Mouse (Mus musculus) hindbrain, embryonic 15.5 days (tissue): ENCODE measurements around the gene Aldh3b2. TPM values are rescaled to one million over a fixed set of nuclear protein-coding genes. Genes with fewer than 3 reads are reported as not detected.

Experiments
- ATAC-seq: fragments of 200-750 bp; cut with Nextera tagmentation; 2 replicates; pipeline ENCODE4 v1.8.0; 2017; ENCODE audit warnings: low read depth, moderate number of reproducible peaks, moderate TSS enrichment; ENCODE audit not compliant: low FRiP score
- H3K27ac ChIP-seq: fragments of 300-500 bp; sonication (generic); replicated peaks from 2 replicates; pipeline ENCODE4 v1.5.1; 2015; ENCODE audit warnings: mild to moderate bottlenecking, inconsistent platforms
- H3K27me3 ChIP-seq: fragments of 300-500 bp; sonication (generic); 2 replicates; pipeline ENCODE4 v1.6.1; 2015; ENCODE audit warnings: control low read depth, inconsistent platforms
- H3K36me3 ChIP-seq: fragments of 300-500 bp; sonication (generic); 2 replicates; pipeline ENCODE4 v1.6.1; 2015; ENCODE audit warnings: control low read depth, inconsistent platforms
- H3K4me1 ChIP-seq: fragments of 300-500 bp; sonication (generic); replicated peaks from 2 replicates; pipeline ENCODE4 v1.6.1; 2015; ENCODE audit warnings: control low read depth, inconsistent platforms
- H3K4me2 ChIP-seq: fragments of 300-500 bp; sonication (generic); 2 replicates; pipeline ENCODE4 v1.6.1; 2015; ENCODE audit warnings: moderate library complexity, mild to moderate bottlenecking, inconsistent platforms
- H3K4me3 ChIP-seq: fragments of 300-500 bp; sonication (generic); 2 replicates; pipeline ENCODE4 v1.5.1; 2015; ENCODE audit warnings: mild to moderate bottlenecking, inconsistent platforms
- H3K9ac ChIP-seq: fragments of 300-500 bp; sonication (generic); 2 replicates; pipeline ENCODE4 v1.6.1; 2015; ENCODE audit warnings: inconsistent platforms
- H3K9me3 ChIP-seq: fragments of 300-500 bp; sonication (generic); 2 replicates; pipeline ENCODE4 v1.6.1; 2016; ENCODE audit warnings: control low read depth, inconsistent platforms
- WGBS: fragments of 180-500 bp; shearing (Covaris S2); methylation state at CpG from one replicate; pipeline ENCODE4 v1.1.7; 2015; 5-methylcytosine and 5-hydroxymethylcytosine counted together
- polyA plus RNA-seq: library from polyadenylated mRNA; unstranded; fragments of >200 nt; fragmentation: Nextera tagmentation; extraction: Ambion mirVana; gene quantifications from 2 replicates; pipeline ENCODE4 v1.2.1, GENCODE M21; 2015

The Aldh3b2 gene
- polyA plus RNA-seq, 1 experiment from 2014 or later = 0.27 TPM

DNA sequence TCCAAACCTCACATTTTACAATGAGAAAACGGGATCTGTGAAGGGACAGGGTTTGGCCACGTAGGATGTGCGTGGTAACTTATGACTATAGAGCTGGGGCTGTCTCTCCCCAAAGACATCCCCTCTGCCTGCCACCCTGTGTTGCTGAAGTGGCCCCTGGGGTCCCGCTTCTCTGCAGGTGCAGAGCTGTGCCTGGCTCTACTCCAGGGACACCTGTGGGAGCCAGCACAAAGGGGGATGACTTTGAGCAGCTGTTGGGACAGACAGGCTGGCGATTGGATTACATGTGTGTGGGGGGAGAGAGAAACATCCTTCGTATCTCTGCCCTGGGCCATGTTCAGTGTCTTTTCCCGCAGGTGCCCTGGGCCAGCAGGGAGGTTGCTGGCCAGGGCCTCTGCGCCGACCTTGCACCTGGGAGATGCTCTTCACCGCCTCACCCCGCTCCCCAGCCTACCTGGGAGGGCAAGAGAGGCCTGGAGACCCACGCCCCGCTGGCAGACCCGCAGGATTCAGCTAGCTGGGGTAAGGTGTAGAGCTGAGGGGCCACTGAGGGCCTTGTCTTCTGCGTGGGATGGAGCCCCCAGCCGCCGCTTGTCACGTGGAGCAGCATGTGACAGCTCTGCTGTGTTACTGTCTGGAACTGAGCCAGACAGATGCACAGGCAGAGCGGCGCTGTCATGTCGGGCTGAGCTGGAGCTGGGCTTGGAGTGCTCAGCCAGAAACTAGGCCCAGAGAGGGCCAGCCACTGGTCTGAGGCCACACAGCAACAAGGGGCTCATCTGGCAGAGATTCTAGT is 41.7 kb upstream of the Aldh3b2 start:
- Histone ChIP-seq H3K4me1 (peaks cover 29% of the 10 kb centered on the region), H3K4me2 (no peak overlapping the region), H3K4me3 (no peak overlapping the region), H3K9me3 (no peaks in the 10 kb centered on the region), H3K9ac (no peak overlapping the region), H3K36me3 (no peaks in the 10 kb centered on the region), H3K27me3 (peaks cover 6% of the 10 kb centered on the region; the same call in 1 of the 2 replicates), H3K27ac (peak overlapping the region; percentile 73)
- WGBS = 65% methylated on average over 21 of the region's 21 CpGs
- no peak for ATAC-seq

DNA sequence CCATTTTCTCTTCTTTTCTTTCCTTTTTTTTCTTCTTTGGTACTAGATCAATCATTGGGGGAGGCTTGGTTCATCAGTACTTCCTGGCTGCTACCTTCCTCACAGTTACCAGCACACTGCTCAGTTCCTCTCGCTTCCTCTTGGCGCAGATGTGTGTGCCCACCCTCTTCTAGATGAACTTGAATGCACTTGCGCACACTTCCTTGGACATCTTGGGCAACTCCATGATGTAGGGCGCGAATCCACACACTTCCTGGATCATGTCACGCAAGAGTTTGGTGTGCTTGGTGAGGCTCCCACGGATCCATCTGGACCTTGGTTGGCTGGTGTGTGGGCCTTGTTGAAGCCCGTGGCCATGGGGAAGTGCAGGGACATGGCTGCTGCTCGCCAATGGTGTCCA is 40.4 kb upstream of the Aldh3b2 start:
- Histone ChIP-seq H3K27me3 (peaks cover 10% of the 10 kb centered on the region; the same call in 1 of the 2 replicates), H3K9me3 (no peaks in the 10 kb centered on the region), H3K4me3 (no peak overlapping the region), H3K9ac (no peak overlapping the region), H3K27ac (no peak overlapping the region), H3K4me2 (no peak overlapping the region), H3K4me1 (peaks cover 41% of the 10 kb centered on the region), H3K36me3 (no peaks in the 10 kb centered on the region)
- 91% methylated on average over 9 of the region's 9 CpGs for WGBS
- ATAC-seq = no peak

DNA sequence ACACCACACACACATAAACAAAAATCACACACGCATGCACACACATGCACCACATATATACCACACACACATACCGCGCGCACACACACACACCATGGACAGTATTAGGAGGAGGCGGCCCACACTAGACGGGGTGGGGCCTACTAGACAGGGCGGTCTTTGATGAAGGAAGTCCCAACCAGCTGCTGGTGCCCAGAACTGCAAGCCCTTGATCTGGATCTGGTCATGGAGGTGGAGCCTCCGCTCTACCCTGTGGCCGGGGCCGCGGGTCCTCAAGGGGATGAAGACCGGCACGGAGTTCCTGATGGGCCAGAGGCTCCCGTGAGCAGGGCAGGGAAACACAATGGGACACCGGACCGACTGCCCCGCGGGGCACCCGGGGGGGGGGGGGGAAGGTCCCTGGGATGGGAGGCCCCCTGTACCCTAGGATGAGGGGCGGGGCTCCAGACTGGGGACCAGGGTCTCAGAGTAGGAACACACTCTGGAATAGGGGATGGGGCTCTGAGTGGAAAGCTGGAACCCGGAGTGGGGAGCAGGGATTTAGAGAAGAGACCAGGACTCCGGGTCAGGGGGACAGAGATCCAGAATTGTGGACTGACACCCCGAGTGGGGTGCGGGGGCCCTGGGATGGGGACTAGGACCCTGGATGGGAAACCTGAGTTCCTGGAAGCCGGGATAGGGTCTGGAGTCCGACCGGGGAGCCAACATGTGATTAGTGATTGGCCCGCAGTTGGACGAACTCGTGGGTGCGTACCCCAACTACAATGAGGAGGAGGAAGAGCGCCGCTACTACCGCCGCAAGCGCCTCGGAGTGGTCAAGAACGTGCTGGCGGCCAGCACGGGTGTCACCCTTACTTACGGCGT is 36.9 kb upstream of the Aldh3b2 start, which contains the start of gene Unc93b1:
Gene Unc93b1 (plus strand): TSS at position 155 of the 864 bp plus-strand sequence.
- 9% methylated on average over 41 of the region's 42 CpGs for WGBS
- Histone ChIP-seq H3K9me3 (no peaks in the 10 kb centered on the region), H3K27me3 (peaks cover 10% of the 10 kb centered on the region; the same call in 1 of the 2 replicates), H3K4me3 (peak within 1 kb of the TSS; percentile 37), H3K27ac (no peak within 1 kb of the TSS), H3K4me1 (peaks cover 25% of the 10 kb centered on the region), H3K4me2 (peak within 1 kb of the TSS; percentile 72), H3K36me3 (no peaks in the 10 kb centered on the region), H3K9ac (peak within 1 kb of the TSS; percentile 34; the same call in 1 of the 2 replicates)
- ATAC-seq = peak; percentile 69; the same call in 1 of the 2 replicates

DNA sequence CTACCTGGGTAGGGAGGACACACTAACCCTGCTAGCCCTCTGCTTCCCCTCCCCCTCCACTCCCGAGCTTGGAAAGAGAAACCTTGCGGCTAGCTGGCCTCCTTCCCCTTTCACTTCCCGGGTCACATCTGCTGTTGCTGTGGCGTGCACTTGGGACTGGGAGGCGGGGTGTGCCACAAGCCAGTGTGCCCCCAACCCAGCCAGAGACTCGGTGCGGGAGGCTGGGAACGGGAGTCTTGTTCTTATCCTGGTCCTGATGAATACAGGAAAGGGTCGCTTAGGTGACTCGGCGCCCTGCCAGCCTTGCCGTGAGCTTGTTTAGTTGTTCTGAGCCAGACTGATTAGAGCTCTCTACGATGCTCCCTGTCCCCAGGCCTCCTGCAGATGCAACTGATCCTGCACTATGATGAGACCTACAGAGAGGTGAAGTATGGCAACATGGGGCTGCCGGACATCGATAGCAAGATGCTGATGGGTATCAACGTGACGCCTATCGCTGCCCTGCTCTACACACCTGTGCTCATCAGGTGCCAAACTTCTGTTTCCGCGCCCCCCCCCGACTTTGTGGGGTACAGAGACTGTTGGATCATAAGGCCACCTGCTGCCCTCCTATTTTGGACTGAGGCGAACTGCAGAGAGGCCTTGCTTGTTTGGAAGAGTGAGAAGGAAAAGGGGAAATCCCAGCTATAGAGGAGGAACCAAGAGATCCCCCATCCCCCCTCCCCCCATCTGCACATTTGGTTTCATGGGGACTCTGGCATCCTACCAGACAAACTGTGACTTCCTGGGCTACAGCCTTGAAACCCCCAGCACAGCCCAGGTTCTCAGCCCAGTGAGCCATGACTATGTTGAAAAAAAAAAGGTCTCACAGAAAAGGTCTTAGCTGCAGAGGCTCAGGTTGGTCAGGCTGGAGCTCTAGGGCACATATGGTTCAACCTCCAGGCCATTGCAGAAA is 36.0 kb upstream of the Aldh3b2 start:
- Histone ChIP-seq H3K4me2 (peak overlapping the region; percentile 72), H3K27ac (no peak overlapping the region), H3K27me3 (peaks cover 10% of the 10 kb centered on the region; the same call in 1 of the 2 replicates), H3K9me3 (no peaks in the 10 kb centered on the region), H3K4me1 (peaks cover 16% of the 10 kb centered on the region), H3K4me3 (peak overlapping the region; percentile 37), H3K9ac (peak overlapping the region; percentile 34; the same call in 1 of the 2 replicates), H3K36me3 (no peaks in the 10 kb centered on the region)
- 8% methylated on average over 22 of the region's 22 CpGs for WGBS
- 0 out of 2 replicates have a peak, but pooled peaks have one; percentile 27 for ATAC-seq

DNA sequence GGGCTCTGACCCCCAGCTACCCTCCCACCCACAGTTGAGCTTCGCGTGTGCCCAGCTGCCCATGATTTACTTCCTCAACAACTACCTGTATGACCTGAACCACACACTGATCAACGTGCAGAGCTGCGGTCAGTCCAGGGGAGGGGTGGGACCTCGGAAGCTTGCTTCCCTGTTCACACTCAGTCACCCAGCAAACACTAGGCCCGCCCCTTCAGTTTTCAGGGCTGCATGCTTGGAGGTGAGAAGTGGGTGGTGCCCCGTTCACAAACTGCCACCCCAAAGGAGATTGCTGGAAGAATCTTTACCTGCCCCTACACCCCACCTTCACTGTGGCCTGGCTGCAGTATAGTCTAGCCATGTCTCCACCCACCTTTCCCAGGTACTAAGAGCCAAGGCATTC is 29.8 kb upstream of the Aldh3b2 start:
- Histone ChIP-seq H3K9me3 (no peaks in the 10 kb centered on the region), H3K36me3 (no peaks in the 10 kb centered on the region), H3K27me3 (no peaks in the 10 kb centered on the region), H3K9ac (no peak overlapping the region), H3K4me2 (no peak overlapping the region), H3K4me3 (no peak overlapping the region), H3K4me1 (no peaks in the 10 kb centered on the region), H3K27ac (no peak overlapping the region)
- WGBS = 85% methylated on average over 7 of the region's 7 CpGs
- no peak for ATAC-seq

DNA sequence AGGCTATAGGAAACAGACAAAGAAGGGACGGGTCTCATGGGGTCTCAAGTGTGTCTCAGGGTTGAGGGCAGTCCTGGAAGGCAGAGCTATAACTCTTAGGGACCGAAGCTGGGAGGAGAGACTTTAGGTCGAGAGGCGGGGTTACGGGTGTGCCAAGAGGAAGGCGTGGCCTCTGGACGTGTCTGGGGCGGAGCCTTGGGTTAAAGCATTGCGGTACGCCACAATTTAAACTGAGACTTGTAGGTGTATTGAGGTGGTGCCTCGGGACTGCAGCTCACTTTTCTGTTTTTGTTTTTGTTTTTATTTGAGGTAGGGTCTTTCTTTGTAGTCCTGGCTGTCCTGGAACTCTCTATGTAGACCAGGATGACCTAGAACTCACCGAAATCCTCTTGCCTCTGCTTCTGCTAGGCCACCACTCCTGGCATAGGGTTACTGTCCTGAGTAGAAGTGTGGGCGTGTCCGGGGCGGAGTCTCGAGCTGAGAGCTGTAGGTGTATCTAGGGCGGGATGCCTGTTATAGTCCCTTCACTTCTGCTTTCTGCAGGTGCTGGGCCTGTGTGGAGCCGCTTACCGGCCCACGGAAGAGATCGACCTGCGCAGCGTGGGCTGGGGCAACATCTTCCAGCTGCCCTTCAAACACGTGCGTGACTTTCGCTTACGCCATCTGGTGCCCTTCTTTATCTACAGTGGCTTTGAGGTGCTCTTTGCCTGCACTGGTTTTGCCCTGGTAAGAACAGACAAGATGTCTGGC is 29.0 kb upstream of the Aldh3b2 start:
- no peak overlapping the region for H3K27ac ChIP-seq
- no peaks in the 10 kb centered on the region for H3K27me3 ChIP-seq
- H3K9me3 ChIP-seq = no peaks in the 10 kb centered on the region
- no peak overlapping the region for H3K4me3 ChIP-seq
- no peak overlapping the region for H3K9ac ChIP-seq
- H3K36me3 ChIP-seq = no peaks in the 10 kb centered on the region
- 23% methylated on average over 27 of the region's 27 CpGs for WGBS
- ATAC-seq = no peak
- no peaks in the 10 kb centered on the region for H3K4me1 ChIP-seq
- H3K4me2 ChIP-seq = peak overlapping the region; percentile 14; the same call in 1 of the 2 replicates

DNA sequence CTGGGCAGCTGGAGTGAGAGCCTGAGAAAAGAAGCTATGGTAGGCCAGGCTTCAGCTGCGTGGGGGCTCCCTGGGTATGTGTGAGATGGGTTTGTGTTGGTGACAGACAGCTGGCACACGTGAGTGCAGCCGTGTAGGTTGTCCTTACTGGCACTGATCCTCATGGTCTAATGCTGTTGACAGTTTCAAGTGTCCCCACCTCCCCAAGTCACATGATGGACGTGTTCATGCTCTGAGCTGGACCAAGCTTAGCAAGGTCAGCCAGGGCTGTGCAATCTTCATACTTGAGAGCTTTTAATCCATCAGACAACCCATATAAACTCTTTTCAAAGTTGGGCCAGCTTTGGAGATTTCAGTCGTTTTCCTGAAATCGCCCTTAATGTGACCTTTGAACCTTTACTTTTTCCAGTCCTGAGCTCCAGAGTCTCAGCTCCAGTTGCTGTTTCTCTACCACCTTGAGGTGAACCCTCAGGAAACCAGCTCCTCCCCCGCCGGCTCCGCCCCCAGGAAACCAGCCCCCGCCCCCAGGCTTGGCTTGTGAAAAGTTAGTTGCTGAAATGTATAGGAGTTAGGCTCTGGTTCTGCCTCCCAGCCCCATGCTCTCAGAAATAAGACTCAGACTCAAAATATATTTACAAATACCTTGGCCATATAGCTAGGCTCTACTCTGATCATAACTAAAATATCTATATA is 26.1 kb upstream of the Aldh3b2 start:
- no peak for ATAC-seq
- H3K4me3 ChIP-seq = no peak overlapping the region
- no peaks in the 10 kb centered on the region for H3K4me1 ChIP-seq
- WGBS = 37% methylated on average over 10 of the region's 10 CpGs
- H3K36me3 ChIP-seq = no peaks in the 10 kb centered on the region
- H3K27ac ChIP-seq = no peak overlapping the region
- no peak overlapping the region for H3K4me2 ChIP-seq
- H3K9me3 ChIP-seq = no peaks in the 10 kb centered on the region
- no peaks in the 10 kb centered on the region for H3K27me3 ChIP-seq
- H3K9ac ChIP-seq = no peak overlapping the region

DNA sequence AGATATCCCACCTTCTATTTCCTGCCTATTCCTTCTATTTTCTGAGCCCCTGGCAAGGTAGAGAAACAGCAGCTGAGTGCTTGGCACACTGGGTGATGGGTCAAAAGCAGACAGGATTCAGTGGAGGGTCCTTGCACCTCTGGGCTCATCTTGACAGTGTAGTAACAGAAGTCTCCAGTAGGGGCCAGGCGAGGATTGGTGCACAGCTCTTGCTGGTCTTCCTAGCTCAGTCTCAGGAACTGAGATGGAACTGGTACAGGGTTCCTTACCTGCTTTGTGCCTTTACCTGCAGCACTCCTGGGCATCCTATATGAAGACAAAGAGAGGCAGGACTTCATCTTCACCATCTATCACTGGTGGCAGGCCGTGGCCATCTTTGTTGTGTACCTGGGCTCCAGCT is 25.4 kb upstream of the Aldh3b2 start:
- no peak overlapping the region for H3K27ac ChIP-seq

DNA sequence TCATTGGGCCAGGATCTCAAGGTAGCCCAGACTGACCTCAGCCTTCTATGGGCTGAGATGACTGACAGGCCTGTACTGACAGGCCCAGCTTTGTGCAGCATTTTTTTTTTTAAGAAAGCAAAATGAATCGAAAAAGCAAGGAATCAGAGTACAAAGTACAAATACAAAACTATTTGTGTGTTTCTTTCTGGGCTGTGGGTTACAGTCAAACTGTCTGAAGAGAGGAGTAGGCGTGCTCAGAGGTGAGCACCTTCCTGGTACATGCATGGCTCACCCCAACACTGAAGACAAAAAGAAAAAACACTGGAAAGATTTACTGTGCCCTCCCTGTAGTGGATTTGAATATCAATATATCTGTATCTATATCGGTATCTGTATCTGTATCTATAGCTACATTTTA is 24.3 kb upstream of the Aldh3b2 start:
- no peaks in the 10 kb centered on the region for H3K9me3 ChIP-seq
- no peak overlapping the region for H3K9ac ChIP-seq
- no peaks in the 10 kb centered on the region for H3K36me3 ChIP-seq
- no peak overlapping the region for H3K4me3 ChIP-seq
- no peak for ATAC-seq
- no peaks in the 10 kb centered on the region for H3K4me1 ChIP-seq
- 78% methylated on average over 3 of the region's 3 CpGs for WGBS
- H3K4me2 ChIP-seq = no peak overlapping the region
- no peaks in the 10 kb centered on the region for H3K27me3 ChIP-seq
- H3K27ac ChIP-seq = no peak overlapping the region

More for the DNA sequence above, 25.4 kb upstream of the Aldh3b2 start:
- no peaks in the 10 kb centered on the region for H3K9me3 ChIP-seq
- H3K4me3 ChIP-seq = no peak overlapping the region
- H3K27me3 ChIP-seq = no peaks in the 10 kb centered on the region
- H3K4me2 ChIP-seq = no peak overlapping the region
- 30% methylated on average over 2 of the region's 2 CpGs for WGBS
- H3K9ac ChIP-seq = no peak overlapping the region
- ATAC-seq = peak; percentile 86
- no peaks in the 10 kb centered on the region for H3K36me3 ChIP-seq
- no peaks in the 10 kb centered on the region for H3K4me1 ChIP-seq

DNA sequence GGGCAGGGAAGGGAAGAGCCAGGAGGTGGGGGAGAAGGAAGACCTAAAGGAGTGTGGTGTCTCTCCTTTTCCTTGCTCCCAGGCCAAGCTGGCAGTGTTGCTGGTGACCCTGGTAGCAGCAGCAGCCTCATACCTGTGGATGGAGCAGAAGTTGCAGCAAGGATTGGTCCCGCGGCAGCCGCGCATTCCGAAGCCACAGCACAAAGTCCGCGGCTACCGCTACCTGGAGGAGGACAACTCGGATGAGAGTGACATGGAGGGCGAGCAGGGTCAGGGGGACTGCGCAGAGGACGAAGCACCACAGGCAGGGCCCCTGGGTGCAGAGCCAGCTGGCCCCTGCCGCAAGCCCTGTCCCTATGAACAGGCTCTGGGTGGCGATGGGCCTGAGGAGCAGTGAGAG is 23.6 kb upstream of the Aldh3b2 start:
- H3K4me2 ChIP-seq = no peak overlapping the region
- H3K4me3 ChIP-seq = no peak overlapping the region
- H3K27ac ChIP-seq = no peak overlapping the region
- WGBS = 73% methylated on average over 14 of the region's 14 CpGs
- H3K9me3 ChIP-seq = no peaks in the 10 kb centered on the region
- no peaks in the 10 kb centered on the region for H3K27me3 ChIP-seq
- H3K4me1 ChIP-seq = no peaks in the 10 kb centered on the region
- no peak for ATAC-seq
- no peaks in the 10 kb centered on the region for H3K36me3 ChIP-seq
- H3K9ac ChIP-seq = no peak overlapping the region
